Mouse (Mus musculus) cerebral cortex, adult 2 months (tissue): Measurements from ENCODE around the gene Pnpla2.

Experiments used
- WGBS: fragments of 180-500 bp; shearing (Covaris S2); methylation state at CpG from one replicate; pipeline ENCODE4 v1.1.7; 2018; 5-methylcytosine and 5-hydroxymethylcytosine counted together

Gene Pnpla2

GRCm38 (mm10) chr7:141431434-141432185 lies 23.4 kb upstream of the Pnpla2 start:
- 96% methylated on average over 19 of the region's 19 CpGs for WGBS

GRCm38 (mm10) chr7:141432186-141432611 lies 22.8 kb upstream of the Pnpla2 start:
- WGBS = 69% methylated on average over 8 of the region's 8 CpGs

- WGBS = 55% methylated on average over 6 of the region's 6 CpGs
These were observed 22.1 kb upstream of the Pnpla2 start for GRCm38 (mm10) chr7:141432741-141433516.

GRCm38 (mm10) chr7:141433517-141434400 lies 21.2 kb upstream of the Pnpla2 start:
- 72% methylated on average over 15 of the region's 15 CpGs for WGBS

GRCm38 (mm10) chr7:141434464-141434863 lies 20.5 kb upstream of the Pnpla2 start:
- WGBS = 9% methylated on average over 8 of the region's 8 CpGs

- WGBS = 3% methylated on average over 17 of the region's 17 CpGs
These were observed 19.7 kb upstream of the Pnpla2 start for GRCm38 (mm10) chr7:141435129-141435855.

- 79% methylated on average over 9 of the region's 9 CpGs for WGBS
These were observed 19.0 kb upstream of the Pnpla2 start for GRCm38 (mm10) chr7:141435856-141436522.

- WGBS = 38% methylated on average over 2 of the region's 2 CpGs
These were observed 18.5 kb upstream of the Pnpla2 start for GRCm38 (mm10) chr7:141436523-141436892.

GRCm38 (mm10) chr7:141437178-141438120 lies 17.5 kb upstream of the Pnpla2 start, which contains the start of gene Slc25a22:
Gene Slc25a22, minus strand, starts transcription at chr7:141437892.
- 6% methylated on average over 53 of the region's 53 CpGs for WGBS

GRCm38 (mm10) chr7:141438201-141438968 lies 16.6 kb upstream of the Pnpla2 start:
- WGBS = 91% methylated on average over 12 of the region's 12 CpGs

- 94% methylated on average over 10 of the region's 10 CpGs for WGBS
These were observed 15.8 kb upstream of the Pnpla2 start for GRCm38 (mm10) chr7:141439140-141439679.

- WGBS = 95% methylated on average over 11 of the region's 11 CpGs
These were observed 15.2 kb upstream of the Pnpla2 start for GRCm38 (mm10) chr7:141439811-141440210.

- 26% methylated on average over 6 of the region's 6 CpGs for WGBS
These were observed 14.4 kb upstream of the Pnpla2 start for GRCm38 (mm10) chr7:141440613-141441012.

GRCm38 (mm10) chr7:141441460-141441859 lies 13.5 kb upstream of the Pnpla2 start:
- WGBS = 95% methylated on average over 9 of the region's 9 CpGs

- WGBS = 95% methylated on average over 13 of the region's 13 CpGs
These were observed 12.8 kb upstream of the Pnpla2 start for GRCm38 (mm10) chr7:141442199-141442598.

- 23% methylated on average over 12 of the region's 12 CpGs for WGBS
These were observed 11.7 kb upstream of the Pnpla2 start for GRCm38 (mm10) chr7:141443081-141443821.

- 1% methylated on average over 25 of the region's 25 CpGs for WGBS
These were observed 11.2 kb upstream of the Pnpla2 start, which contains the start of gene Pidd1 for GRCm38 (mm10) chr7:141443828-141444237. Gene Pidd1, minus strand, starts transcription at chr7:141444025.

GRCm38 (mm10) chr7:141446374-141446773 lies 8.6 kb upstream of the Pnpla2 start:
- 85% methylated on average over 3 of the region's 3 CpGs for WGBS
